Mouse (Mus musculus) adrenal gland, postnatal 10 days (tissue): ENCODE data around the gene Abca12. TPM values are rescaled to one million over a fixed set of nuclear protein-coding genes. Genes with fewer than 3 reads are reported as not detected.

Experiments
- total RNA-seq, 2 experiments: library from RNA; stranded (reverse); gene quantifications; 2 replicates each; pipeline ENCODE4 v1.2.3; 2021

The Abca12 gene
- total RNA-seq, 2 experiments from 2014 or later = 0.03 TPM; not detected in 1

Other genes starting within 250 kb of the Abca12 start
- gene Atic, start 142.2 kb upstream of the Abca12 start, total RNA-seq = 10 to 100 TPM; 43.6 to 48.1 TPM
- 100 to 1,000 TPM; 329 to 502 TPM for gene Fn1, start 238.3 kb upstream of the Abca12 start, total RNA-seq